Mouse (Mus musculus) myocyte (in vitro differentiated cells): ENCODE data around the gene Primpol.

Source experiments
- MAX ChIP-seq: IDR thresholded peaks from one replicate; pipeline ENCODE4 v1.6.1; 2011; ENCODE audit warnings: low read depth, mild to moderate bottlenecking, control low read depth
- POLR2AphosphoS2 ChIP-seq: IDR thresholded peaks from one replicate; pipeline ENCODE4 v1.6.1; 2011; ENCODE audit warnings: low read depth, control low read depth; ENCODE audit not compliant: insufficient read length

DNA sequence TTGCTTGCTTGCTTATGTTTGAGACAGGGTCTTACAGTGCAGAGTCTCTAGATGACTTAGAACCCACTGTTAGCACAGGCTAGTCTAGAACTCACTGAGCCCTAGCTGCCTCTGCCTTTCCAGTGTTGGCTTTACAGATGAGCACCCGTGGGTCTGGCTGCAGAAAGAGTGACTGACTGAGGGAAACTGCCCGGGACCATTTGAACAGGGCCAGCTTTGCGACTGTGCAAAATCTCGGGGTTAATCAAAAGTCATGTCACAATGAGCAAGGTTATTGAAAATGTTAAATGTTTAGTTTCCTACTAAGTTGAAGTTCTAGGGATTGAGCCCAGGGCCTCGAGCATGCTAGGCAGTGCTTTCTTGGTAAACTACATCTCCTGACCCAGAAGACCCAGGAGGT lies 71.2 kb downstream of the Primpol start:
- TF ChIP-seq POLR2AphosphoS2 = no peak
- TF ChIP-seq MAX = no peak
